Mouse (Mus musculus) heart, embryonic 16.5 days (tissue): ENCODE measurements around the gene Pik3cg. TPM values are rescaled to one million over a fixed set of nuclear protein-coding genes. Genes with fewer than 3 reads are reported as not detected.
A peak's percentile ranks its signal among the peaks of the same experiment; 100 is the strongest.

Source experiments
- ATAC-seq: fragments of 200-750 bp; cut with Nextera tagmentation; replicated peaks from 2 replicates; pipeline ENCODE4 v1.8.0; 2017; ENCODE audit warnings: moderate number of reproducible peaks; ENCODE audit not compliant: insufficient read depth, low FRiP score; ENCODE audit errors: extremely low read depth
- H3K27ac ChIP-seq: fragments of 300-500 bp; sonication (generic); 2 replicates; pipeline ENCODE4 v1.5.1; 2014; ENCODE audit warnings: mild to moderate bottlenecking, low read length, control low read depth, moderate library complexity
- H3K27me3 ChIP-seq: fragments of 300-500 bp; sonication (generic); 2 replicates; pipeline ENCODE4 v1.6.1; 2014; ENCODE audit warnings: low read length, mixed read lengths; ENCODE audit not compliant: control insufficient read depth, insufficient read depth
- H3K36me3 ChIP-seq: fragments of 300-500 bp; sonication (generic); 2 replicates; pipeline ENCODE4 v1.6.1; 2014; ENCODE audit not compliant: control insufficient read depth, insufficient read depth
- H3K4me1 ChIP-seq: fragments of 300-500 bp; sonication (generic); 2 replicates; pipeline ENCODE4 v1.6.1; 2014; ENCODE audit warnings: low read length, mixed read lengths; ENCODE audit not compliant: control insufficient read depth, insufficient read depth
- H3K4me2 ChIP-seq: fragments of 300-500 bp; sonication (generic); 2 replicates; pipeline ENCODE4 v1.6.1; 2014; ENCODE audit warnings: low read depth, mild to moderate bottlenecking, control low read depth, low read length
- H3K4me3 ChIP-seq: fragments of 300-500 bp; sonication (generic); 2 replicates; pipeline ENCODE4 v1.5.1; 2014; ENCODE audit warnings: mild to moderate bottlenecking, control low read depth, low read length
- H3K9ac ChIP-seq: fragments of 300-500 bp; sonication (generic); 2 replicates; pipeline ENCODE4 v1.6.1; 2014; ENCODE audit warnings: low read length, control low read depth
- H3K9me3 ChIP-seq: fragments of 300-500 bp; sonication (generic); replicated peaks from 2 replicates; pipeline ENCODE4 v1.6.1; 2016; ENCODE audit warnings: low read length; ENCODE audit not compliant: control insufficient read depth
- WGBS: fragments of 180-500 bp; shearing (Covaris S2); extraction: QIAGEN DNeasy Blood & Tissue Kit; methylation state at CpG from one replicate; pipeline ENCODE4 v1.1.7; 2014; 5-methylcytosine and 5-hydroxymethylcytosine counted together
- polyA plus RNA-seq: library from polyadenylated mRNA; unstranded; fragments of >200 nt; fragmentation: Nextera tagmentation; extraction: Ambion mirVana; gene quantifications from 2 replicates; pipeline ENCODE4 v1.2.1, GENCODE M21; 2015

Pik3cg gene
- polyA plus RNA-seq, 1 experiment from 2014 or later, result 2.5 TPM

- Histone ChIP-seq H3K27ac (no peak overlapping the region), H3K9ac (no peak overlapping the region), H3K27me3 (no peaks in the 10 kb centered on the region), H3K4me1 (no peaks in the 10 kb centered on the region), H3K4me3 (no peak overlapping the region), H3K36me3 (no peaks in the 10 kb centered on the region), H3K9me3 (no peaks in the 10 kb centered on the region), H3K4me2 (no peak overlapping the region)
- no peak for ATAC-seq
- 92% methylated on average over 6 of the region's 6 CpGs for WGBS
These were observed 34.0 kb downstream of the Pik3cg start for GRCm38 (mm10) chr12:32174437-32174836.

- WGBS, result 86% methylated on average over 7 of the region's 7 CpGs
These were observed 35.6 kb downstream of the Pik3cg start for GRCm38 (mm10) chr12:32172826-32173225.

GRCm38 (mm10) chr12:32169164-32169563 lies 39.3 kb downstream of the Pik3cg start:
- no peak for ATAC-seq
- no peaks in the 10 kb centered on the region for H3K36me3 ChIP-seq
- no peaks in the 10 kb centered on the region for H3K9me3 ChIP-seq
- H3K4me3 ChIP-seq, result no peak overlapping the region
- H3K27ac ChIP-seq, result no peak overlapping the region
- H3K4me1 ChIP-seq, result no peaks in the 10 kb centered on the region
- H3K27me3 ChIP-seq, result no peaks in the 10 kb centered on the region
- H3K4me2 ChIP-seq, result no peak overlapping the region
- no peak overlapping the region for H3K9ac ChIP-seq
- WGBS, result 24% methylated on average over 5 of the region's 5 CpGs

More at GRCm38 (mm10) chr12:32172826-32173225, 35.6 kb downstream of the Pik3cg start:
- Histone ChIP-seq H3K27me3 (no peaks in the 10 kb centered on the region), H3K4me2 (no peak overlapping the region), H3K4me1 (no peaks in the 10 kb centered on the region), H3K9me3 (no peaks in the 10 kb centered on the region), H3K27ac (no peak overlapping the region), H3K36me3 (no peaks in the 10 kb centered on the region), H3K9ac (no peak overlapping the region), H3K4me3 (no peak overlapping the region)
- ATAC-seq, result no peak

- 30% methylated on average over 3 of the region's 3 CpGs for WGBS
These were observed 39.7 kb downstream of the Pik3cg start for GRCm38 (mm10) chr12:32168751-32169150.

GRCm38 (mm10) chr12:32163706-32164105 lies 44.8 kb downstream of the Pik3cg start:
- no peak overlapping the region for H3K9ac ChIP-seq
- no peak overlapping the region for H3K27ac ChIP-seq
- H3K4me1 ChIP-seq, result no peaks in the 10 kb centered on the region
- no peaks in the 10 kb centered on the region for H3K9me3 ChIP-seq
- WGBS, result 64% methylated on average over 2 of the region's 2 CpGs
- H3K4me3 ChIP-seq, result no peak overlapping the region
- no peak overlapping the region for H3K4me2 ChIP-seq
- ATAC-seq, result no peak
- H3K27me3 ChIP-seq, result no peaks in the 10 kb centered on the region
- H3K36me3 ChIP-seq, result no peaks in the 10 kb centered on the region

More at GRCm38 (mm10) chr12:32168751-32169150, 39.7 kb downstream of the Pik3cg start:
- Histone ChIP-seq H3K4me2 (no peak overlapping the region), H3K4me1 (no peaks in the 10 kb centered on the region), H3K4me3 (no peak overlapping the region), H3K9ac (no peak overlapping the region), H3K9me3 (no peaks in the 10 kb centered on the region), H3K36me3 (no peaks in the 10 kb centered on the region), H3K27ac (no peak overlapping the region), H3K27me3 (no peaks in the 10 kb centered on the region)
- peak; percentile 69; the same call in 1 of the 2 replicates for ATAC-seq

GRCm38 (mm10) chr12:32158757-32159156 lies 49.7 kb downstream of the Pik3cg start:
- Histone ChIP-seq H3K4me2 (no peak overlapping the region), H3K27ac (no peak overlapping the region), H3K27me3 (no peaks in the 10 kb centered on the region), H3K9me3 (no peaks in the 10 kb centered on the region), H3K9ac (no peak overlapping the region), H3K36me3 (no peaks in the 10 kb centered on the region), H3K4me3 (no peak overlapping the region), H3K4me1 (no peaks in the 10 kb centered on the region)
- 71% methylated on average over 5 of the region's 5 CpGs for WGBS
- ATAC-seq, result no peak

GRCm38 (mm10) chr12:32146606-32147005 lies 61.9 kb downstream of the Pik3cg start:
- no peak overlapping the region for H3K4me2 ChIP-seq
- H3K27ac ChIP-seq, result no peak overlapping the region
- H3K9ac ChIP-seq, result no peak overlapping the region
- no peak overlapping the region for H3K4me3 ChIP-seq
- no peaks in the 10 kb centered on the region for H3K9me3 ChIP-seq
- H3K36me3 ChIP-seq, result no peaks in the 10 kb centered on the region
- no peaks in the 10 kb centered on the region for H3K27me3 ChIP-seq
- 80% methylated on average over 7 of the region's 7 CpGs for WGBS
- H3K4me1 ChIP-seq, result peaks cover 3% of the 10 kb centered on the region
- no peak for ATAC-seq

- H3K27ac ChIP-seq, result no peak overlapping the region
- H3K4me3 ChIP-seq, result no peak overlapping the region
- no peaks in the 10 kb centered on the region for H3K36me3 ChIP-seq
- no peak for ATAC-seq
- no peak overlapping the region for H3K4me2 ChIP-seq
- no peaks in the 10 kb centered on the region for H3K27me3 ChIP-seq
- H3K4me1 ChIP-seq, result peaks cover 3% of the 10 kb centered on the region
- 77% methylated on average over 4 of the region's 4 CpGs for WGBS
- no peaks in the 10 kb centered on the region for H3K9me3 ChIP-seq
- no peak overlapping the region for H3K9ac ChIP-seq
These were observed 62.8 kb downstream of the Pik3cg start for GRCm38 (mm10) chr12:32145651-32146050.

GRCm38 (mm10) chr12:32144513-32144912 lies 63.9 kb downstream of the Pik3cg start:
- H3K27ac ChIP-seq, result no peak overlapping the region
- H3K4me2 ChIP-seq, result no peak overlapping the region
- H3K9me3 ChIP-seq, result no peaks in the 10 kb centered on the region
- no peak overlapping the region for H3K4me3 ChIP-seq
- H3K4me1 ChIP-seq, result peaks cover 3% of the 10 kb centered on the region
- H3K27me3 ChIP-seq, result no peaks in the 10 kb centered on the region
- no peak overlapping the region for H3K9ac ChIP-seq
- 0% methylated on average over 5 of the region's 5 CpGs for WGBS
- no peaks in the 10 kb centered on the region for H3K36me3 ChIP-seq
- ATAC-seq, result 0 out of 2 replicates have a peak, but pooled peaks have one; percentile 37
